Mouse (Mus musculus) cortical plate, adult 2 months (tissue): ENCODE results near the gene Trim15.

ENCODE experiments used
- CTCF ChIP-seq: fragments of 200-500 bp; IDR thresholded peaks from 2 replicates; pipeline ENCODE4 v1.5.1; 2011; ENCODE audit warnings: mild to moderate bottlenecking, control low read depth, low read length; ENCODE audit not compliant: insufficient read depth; ENCODE audit errors: extremely low read depth
- POLR2A ChIP-seq: fragments of 200-500 bp; IDR thresholded peaks from 2 replicates; pipeline ENCODE4 v1.6.1; 2011; ENCODE audit warnings: mild to moderate bottlenecking, low read length, control low read depth; ENCODE audit not compliant: insufficient read depth; ENCODE audit errors: extremely low read depth

DNA sequence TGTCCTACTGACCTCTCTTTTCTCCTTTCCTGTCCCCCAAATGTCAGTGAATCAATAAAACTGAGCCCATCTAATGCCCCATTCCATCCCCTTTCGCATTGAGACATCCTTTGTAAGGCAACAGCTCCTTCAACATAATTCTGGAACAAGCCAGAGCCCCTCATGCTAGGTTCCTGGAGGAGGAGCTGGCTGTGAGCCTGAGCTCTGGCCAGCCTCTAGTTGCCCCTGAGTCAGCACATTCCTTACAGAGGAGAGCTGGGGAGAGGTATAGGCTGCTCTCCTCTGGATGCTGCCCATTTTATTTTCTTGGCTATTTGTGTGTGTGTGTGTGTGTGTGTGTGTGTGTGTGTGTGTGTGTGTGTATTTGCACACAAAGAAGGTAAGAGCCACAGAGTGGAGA is 41.2 kb upstream of the Trim15 start:
- TF ChIP-seq CTCF (no peak), POLR2A (no peak)
